Mouse (Mus musculus) lung, embryonic 15.5 days (tissue): ENCODE data around the gene Adgb. TPM values are rescaled to one million over a fixed set of nuclear protein-coding genes. Genes with fewer than 3 reads are reported as not detected.

ENCODE experiments used
- ATAC-seq: fragments of 200-750 bp; cut with Nextera tagmentation; 2 replicates; pipeline ENCODE4 v1.8.0; 2017; ENCODE audit warnings: moderate number of reproducible peaks, borderline replicate concordance; ENCODE audit not compliant: low FRiP score, low TSS enrichment; ENCODE audit errors: extremely low read depth
- H3K27ac ChIP-seq: fragments of 300-500 bp; sonication (generic); 2 replicates; pipeline ENCODE4 v1.5.1; 2015; ENCODE audit warnings: moderate library complexity, mild to moderate bottlenecking, inconsistent platforms
- H3K27me3 ChIP-seq: fragments of 300-500 bp; sonication (generic); 2 replicates; pipeline ENCODE4 v1.6.1; 2015; ENCODE audit warnings: inconsistent platforms
- H3K36me3 ChIP-seq: fragments of 300-500 bp; sonication (generic); 2 replicates; pipeline ENCODE4 v1.6.1; 2015; ENCODE audit warnings: inconsistent platforms
- H3K4me1 ChIP-seq: fragments of 300-500 bp; sonication (generic); 2 replicates; pipeline ENCODE4 v1.6.1; 2015; ENCODE audit warnings: inconsistent platforms
- H3K4me2 ChIP-seq: fragments of 300-500 bp; sonication (generic); 2 replicates; pipeline ENCODE4 v1.6.1; 2015; ENCODE audit warnings: inconsistent platforms, mild to moderate bottlenecking, moderate library complexity
- H3K4me3 ChIP-seq: fragments of 300-500 bp; sonication (generic); 2 replicates; pipeline ENCODE4 v1.5.1; 2015; ENCODE audit warnings: mild to moderate bottlenecking, inconsistent platforms
- H3K9ac ChIP-seq: fragments of 300-500 bp; sonication (generic); 2 replicates; pipeline ENCODE4 v1.6.1; 2015; ENCODE audit warnings: inconsistent platforms
- H3K9me3 ChIP-seq: fragments of 300-500 bp; sonication (generic); 2 replicates; pipeline ENCODE4 v1.6.1; 2016; ENCODE audit warnings: inconsistent platforms
- WGBS: fragments of 180-500 bp; shearing (Covaris S2); methylation state at CpG from one replicate; pipeline ENCODE4 v1.1.7; 2015; 5-methylcytosine and 5-hydroxymethylcytosine counted together
- polyA plus RNA-seq: library from polyadenylated mRNA; unstranded; fragments of >200 nt; fragmentation: Nextera tagmentation; extraction: Ambion mirVana; gene quantifications from 2 replicates; pipeline ENCODE4 v1.2.1, GENCODE M21; 2015

The Adgb gene
- polyA plus RNA-seq, 1 experiment from 2014 or later: 0.47 TPM

GRCm38 (mm10) chr10:10325560-10325959 is 146.6 kb downstream of the Adgb start:
- Histone ChIP-seq H3K27me3 (no peaks in the 10 kb centered on the region), H3K4me1 (no peaks in the 10 kb centered on the region), H3K27ac (no peak overlapping the region), H3K36me3 (no peaks in the 10 kb centered on the region), H3K9ac (no peak overlapping the region), H3K4me2 (no peak overlapping the region), H3K4me3 (no peak overlapping the region), H3K9me3 (no peaks in the 10 kb centered on the region)
- ATAC-seq: no peak
- WGBS: 74% methylated on average over 2 of the region's 2 CpGs

GRCm38 (mm10) chr10:10322961-10323360 is 149.2 kb downstream of the Adgb start:
- Histone ChIP-seq H3K27me3 (no peaks in the 10 kb centered on the region), H3K4me2 (no peak overlapping the region), H3K4me3 (no peak overlapping the region), H3K9me3 (no peaks in the 10 kb centered on the region), H3K36me3 (no peaks in the 10 kb centered on the region), H3K9ac (no peak overlapping the region), H3K4me1 (no peaks in the 10 kb centered on the region), H3K27ac (no peak overlapping the region)
- no peak for ATAC-seq
- 64% methylated on average over 11 of the region's 11 CpGs for WGBS

GRCm38 (mm10) chr10:10321119-10321781 is 150.9 kb downstream of the Adgb start:
- Histone ChIP-seq H3K4me3 (no peak overlapping the region), H3K36me3 (no peaks in the 10 kb centered on the region), H3K4me2 (peak overlapping the region; percentile 47), H3K4me1 (no peaks in the 10 kb centered on the region), H3K9ac (no peak overlapping the region), H3K27me3 (no peaks in the 10 kb centered on the region), H3K27ac (no peak overlapping the region), H3K9me3 (no peaks in the 10 kb centered on the region)
- 12% methylated on average over 20 of the region's 20 CpGs for WGBS
- ATAC-seq: peak; percentile 94

- Histone ChIP-seq H3K4me3 (no peak overlapping the region), H3K27ac (no peak overlapping the region), H3K36me3 (no peaks in the 10 kb centered on the region), H3K4me1 (no peaks in the 10 kb centered on the region), H3K27me3 (no peaks in the 10 kb centered on the region), H3K4me2 (peak overlapping the region; percentile 47), H3K9ac (no peak overlapping the region), H3K9me3 (no peaks in the 10 kb centered on the region)
- WGBS: 53% methylated on average over 10 of the region's 10 CpGs
- no peak for ATAC-seq
These were observed 151.6 kb downstream of the Adgb start for GRCm38 (mm10) chr10:10320364-10321083.

- no peak overlapping the region for H3K4me2 ChIP-seq
- H3K4me3 ChIP-seq: no peak overlapping the region
- no peaks in the 10 kb centered on the region for H3K4me1 ChIP-seq
- no peak for ATAC-seq
- no peak overlapping the region for H3K27ac ChIP-seq
- WGBS: 82% methylated on average over 3 of the region's 3 CpGs
- H3K27me3 ChIP-seq: no peaks in the 10 kb centered on the region
- H3K9ac ChIP-seq: no peak overlapping the region
- H3K9me3 ChIP-seq: no peaks in the 10 kb centered on the region
- no peaks in the 10 kb centered on the region for H3K36me3 ChIP-seq
These were observed 154.0 kb downstream of the Adgb start for GRCm38 (mm10) chr10:10318086-10318485.

GRCm38 (mm10) chr10:10315631-10316030 is 156.5 kb downstream of the Adgb start:
- no peak for ATAC-seq
- no peak overlapping the region for H3K4me2 ChIP-seq
- WGBS: 73% methylated on average over 2 of the region's 2 CpGs

GRCm38 (mm10) chr10:10314521-10314920 is 157.6 kb downstream of the Adgb start:
- H3K27ac ChIP-seq: no peak overlapping the region
- H3K27me3 ChIP-seq: no peaks in the 10 kb centered on the region
- no peaks in the 10 kb centered on the region for H3K4me1 ChIP-seq
- H3K36me3 ChIP-seq: no peaks in the 10 kb centered on the region
- WGBS: 65% methylated on average over 5 of the region's 5 CpGs
- no peak overlapping the region for H3K4me3 ChIP-seq
- H3K9ac ChIP-seq: no peak overlapping the region
- no peak overlapping the region for H3K4me2 ChIP-seq
- H3K9me3 ChIP-seq: no peaks in the 10 kb centered on the region
- no peak for ATAC-seq

More at GRCm38 (mm10) chr10:10315631-10316030, 156.5 kb downstream of the Adgb start:
- Histone ChIP-seq H3K9ac (no peak overlapping the region), H3K4me1 (no peaks in the 10 kb centered on the region), H3K9me3 (no peaks in the 10 kb centered on the region), H3K27me3 (no peaks in the 10 kb centered on the region), H3K27ac (no peak overlapping the region), H3K4me3 (no peak overlapping the region), H3K36me3 (no peaks in the 10 kb centered on the region)

GRCm38 (mm10) chr10:10309877-10310426 is 162.2 kb downstream of the Adgb start:
- Histone ChIP-seq H3K4me2 (no peak overlapping the region), H3K36me3 (no peaks in the 10 kb centered on the region), H3K4me1 (no peaks in the 10 kb centered on the region), H3K9ac (no peak overlapping the region), H3K27ac (no peak overlapping the region), H3K9me3 (no peaks in the 10 kb centered on the region), H3K4me3 (no peak overlapping the region), H3K27me3 (no peaks in the 10 kb centered on the region)
- no peak for ATAC-seq
- WGBS: 48% methylated on average over 8 of the region's 8 CpGs

GRCm38 (mm10) chr10:10309056-10309455 is 163.1 kb downstream of the Adgb start:
- H3K4me1 ChIP-seq: no peaks in the 10 kb centered on the region
- no peak for ATAC-seq
- no peak overlapping the region for H3K9ac ChIP-seq
- no peak overlapping the region for H3K27ac ChIP-seq
- no peak overlapping the region for H3K4me2 ChIP-seq
- no peak overlapping the region for H3K4me3 ChIP-seq
- no peaks in the 10 kb centered on the region for H3K36me3 ChIP-seq
- no peaks in the 10 kb centered on the region for H3K9me3 ChIP-seq
- H3K27me3 ChIP-seq: no peaks in the 10 kb centered on the region
- 72% methylated on average over 4 of the region's 4 CpGs for WGBS

GRCm38 (mm10) chr10:10307384-10307783 is 164.7 kb downstream of the Adgb start:
- H3K9me3 ChIP-seq: no peaks in the 10 kb centered on the region
- no peaks in the 10 kb centered on the region for H3K27me3 ChIP-seq
- H3K4me2 ChIP-seq: no peak overlapping the region
- WGBS: 48% methylated on average over 5 of the region's 5 CpGs
- ATAC-seq: no peak
- no peaks in the 10 kb centered on the region for H3K4me1 ChIP-seq
- no peak overlapping the region for H3K27ac ChIP-seq
- no peaks in the 10 kb centered on the region for H3K36me3 ChIP-seq
- H3K9ac ChIP-seq: no peak overlapping the region
- H3K4me3 ChIP-seq: no peak overlapping the region

GRCm38 (mm10) chr10:10304370-10304769 is 167.8 kb downstream of the Adgb start:
- Histone ChIP-seq H3K27ac (no peak overlapping the region), H3K36me3 (no peaks in the 10 kb centered on the region), H3K4me1 (no peaks in the 10 kb centered on the region), H3K4me2 (no peak overlapping the region), H3K27me3 (no peaks in the 10 kb centered on the region), H3K9me3 (no peaks in the 10 kb centered on the region), H3K9ac (no peak overlapping the region), H3K4me3 (no peak overlapping the region)
- 72% methylated on average over 4 of the region's 4 CpGs for WGBS
- ATAC-seq: no peak

- no peaks in the 10 kb centered on the region for H3K27me3 ChIP-seq
- H3K36me3 ChIP-seq: no peaks in the 10 kb centered on the region
- H3K4me2 ChIP-seq: no peak overlapping the region
- ATAC-seq: no peak
- no peaks in the 10 kb centered on the region for H3K9me3 ChIP-seq
- no peak overlapping the region for H3K27ac ChIP-seq
- H3K4me3 ChIP-seq: no peak overlapping the region
- H3K9ac ChIP-seq: no peak overlapping the region
- WGBS: 36% methylated on average over 4 of the region's 4 CpGs
- H3K4me1 ChIP-seq: no peaks in the 10 kb centered on the region
These were observed 170.4 kb downstream of the Adgb start for GRCm38 (mm10) chr10:10301692-10302091.
